ENCODE assay signal across 8 mouse cellular contexts in the genomic region with DNA sequence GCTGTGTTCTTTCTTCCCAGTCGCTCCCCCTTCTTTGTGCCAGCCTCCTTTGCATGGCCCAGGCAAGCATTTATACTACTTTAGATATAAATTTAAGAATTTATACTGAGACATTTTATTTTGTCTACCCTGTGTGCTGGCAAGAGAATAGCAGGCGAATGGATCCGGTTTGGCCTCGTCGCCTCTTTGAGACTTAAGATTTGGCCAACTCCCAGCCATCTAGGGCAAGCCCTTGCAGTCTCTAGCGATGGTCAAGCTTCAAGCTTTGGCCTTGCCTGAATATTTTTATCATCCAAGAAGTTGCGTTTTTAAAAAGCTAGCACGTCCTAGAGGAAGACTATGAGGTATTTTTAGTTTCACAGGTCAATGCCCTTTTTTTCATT. TPM values are rescaled to one million over a fixed set of nuclear protein-coding genes. Genes with fewer than 3 reads are reported as not detected.
DNase-seq lines count a peak whose midpoint lies in the region; ATAC-seq and TF ChIP-seq lines count a peak whose summit lies in the region.

No protein-coding gene starts in this region.

- peak overlapping the region; percentile 92 for H3K27ac ChIP-seq in kidney, embryonic 16.5 days (ENCODE audit: low read length)
- peak overlapping the region; percentile 91 for H3K27ac ChIP-seq in embryonic facial prominence, embryonic 13.5 days
- peak overlapping the region; percentile 96 for H3K27ac ChIP-seq in intestine, postnatal 0 days (ENCODE audit: low read depth, low read length)
- peak overlapping the region; percentile 84 for H3K27ac ChIP-seq in midbrain, embryonic 16.5 days (ENCODE audit: low read length)

- TF ChIP-seq CTCF in intestine, postnatal 0 days (IDR thresholded peaks at IDR 0.05; ENCODE audit: low read depth), result no peak; the same call in 1 of the 2 replicates

- no peaks in the 10 kb centered on the region for H3K27me3 ChIP-seq in kidney, embryonic 16.5 days (ENCODE audit: insufficient read depth, low read length)
- no peaks in the 10 kb centered on the region for H3K27me3 ChIP-seq in embryonic facial prominence, embryonic 13.5 days
- no peaks in the 10 kb centered on the region for H3K27me3 ChIP-seq in intestine, postnatal 0 days (replicated peaks; ENCODE audit: control insufficient read depth, insufficient read depth, low read length)
- no peaks in the 10 kb centered on the region for H3K27me3 ChIP-seq in midbrain, embryonic 16.5 days (ENCODE audit: control insufficient read depth, insufficient read depth, low read depth, low read length)

- H3K4me1 ChIP-seq in kidney, embryonic 16.5 days (ENCODE audit: insufficient read depth, low read length), result 0 out of 2 replicates have a peak, but pooled peaks cover 10% of the 10 kb centered on the region
- peaks cover 11% of the 10 kb centered on the region for H3K4me1 ChIP-seq in embryonic facial prominence, embryonic 13.5 days
- peaks cover 8% of the 10 kb centered on the region; the same call in 1 of the 2 replicates for H3K4me1 ChIP-seq in intestine, postnatal 0 days (replicated peaks; ENCODE audit: control insufficient read depth, insufficient read depth, low read length)
- H3K4me1 ChIP-seq in midbrain, embryonic 16.5 days (ENCODE audit: control insufficient read depth, insufficient read depth, low read length), result peaks cover 8% of the 10 kb centered on the region; the same call in 1 of the 2 replicates

- ATAC-seq in kidney, embryonic 16.5 days (ENCODE audit: low FRiP score, low TSS enrichment), result peak; percentile 39; the same call in 1 of the 2 replicates
- ATAC-seq in embryonic facial prominence, embryonic 13.5 days (ENCODE audit: insufficient number of reproducible peaks, insufficient read depth, low FRiP score, low TSS enrichment, low read depth), result no peak
- ATAC-seq in intestine, postnatal 0 days, result no peak
- peak; percentile 62 for ATAC-seq in midbrain, embryonic 16.5 days

- WGBS in kidney, embryonic 16.5 days, result 7% methylated on average over 8 of the region's 8 CpGs
- 9% methylated on average over 8 of the region's 8 CpGs for WGBS in embryonic facial prominence, embryonic 13.5 days
- WGBS in intestine, postnatal 0 days, result 7% methylated on average over 8 of the region's 8 CpGs
- WGBS in midbrain, embryonic 16.5 days, result 7% methylated on average over 8 of the region's 8 CpGs

- peak overlapping the region; percentile 86 for H3K9ac ChIP-seq in kidney, embryonic 16.5 days (replicated peaks; ENCODE audit: low read length)
- H3K9ac ChIP-seq in embryonic facial prominence, embryonic 13.5 days, result peak overlapping the region; percentile 84
- H3K9ac ChIP-seq in intestine, postnatal 0 days (ENCODE audit: low read depth, low read length), result peak overlapping the region; percentile 93
- H3K9ac ChIP-seq in midbrain, embryonic 16.5 days (ENCODE audit: low read depth, low read length), result peak overlapping the region; percentile 90

- H3K36me3 ChIP-seq in kidney, embryonic 16.5 days (ENCODE audit: insufficient read depth, low read length), result peaks cover 12% of the 10 kb centered on the region; the same call in 1 of the 2 replicates
- H3K36me3 ChIP-seq in embryonic facial prominence, embryonic 13.5 days, result peaks cover 17% of the 10 kb centered on the region
- H3K36me3 ChIP-seq in intestine, postnatal 0 days (ENCODE audit: control insufficient read depth, insufficient read depth), result no peaks in the 10 kb centered on the region; the same call in 1 of the 2 replicates
- no peaks in the 10 kb centered on the region for H3K36me3 ChIP-seq in midbrain, embryonic 16.5 days (ENCODE audit: control insufficient read depth, insufficient read depth, low read length)

- no peak for DNase-seq in kidney, postnatal 14 days
- no peak for DNase-seq in embryo, embryonic 10 days (ENCODE audit: low spot score)
- no peak for DNase-seq in frontal cortex, adult 2 months (ENCODE audit: extremely low spot score in 1 of 2, low spot score in 1 of 2)
- DNase-seq in gastrocnemius, postnatal 10 days, result no peak

- H3K9me3 ChIP-seq in kidney, embryonic 16.5 days (ENCODE audit: low read length), result no peaks in the 10 kb centered on the region
- H3K9me3 ChIP-seq in embryonic facial prominence, embryonic 13.5 days, result no peaks in the 10 kb centered on the region
- H3K9me3 ChIP-seq in intestine, postnatal 0 days (ENCODE audit: control insufficient read depth), result no peaks in the 10 kb centered on the region
- H3K9me3 ChIP-seq in midbrain, embryonic 16.5 days (replicated peaks; ENCODE audit: control insufficient read depth, low read length, poor library complexity, severe bottlenecking), result no peaks in the 10 kb centered on the region

- peak overlapping the region; percentile 80 for H3K4me3 ChIP-seq in kidney, embryonic 16.5 days (ENCODE audit: low read length)
- peak overlapping the region; percentile 67 for H3K4me3 ChIP-seq in embryonic facial prominence, embryonic 13.5 days
- H3K4me3 ChIP-seq in intestine, postnatal 0 days (ENCODE audit: low read depth, low read length), result peak overlapping the region; percentile 80
- H3K4me3 ChIP-seq in midbrain, embryonic 16.5 days (ENCODE audit: low read depth, low read length), result peak overlapping the region; percentile 82

- peak overlapping the region; percentile 79 for H3K4me2 ChIP-seq in kidney, embryonic 16.5 days (replicated peaks; ENCODE audit: low read depth, low read length)
- H3K4me2 ChIP-seq in embryonic facial prominence, embryonic 13.5 days, result peak overlapping the region; percentile 69
- peak overlapping the region; percentile 68 for H3K4me2 ChIP-seq in intestine, postnatal 0 days (replicated peaks; ENCODE audit: low read depth)
- H3K4me2 ChIP-seq in midbrain, embryonic 16.5 days (ENCODE audit: low read length), result peak overlapping the region; percentile 70

RNA-seq across cellular contexts. Expression of a gene that starts 0.4 kb away (rescaled TPM):
- polyA plus RNA-seq in kidney, embryonic 16.5 days (2015; fragmentation: Nextera tagmentation; extraction: Ambion mirVana), result 52.6 and 57.5 TPM in 2 replicates
- polyA plus RNA-seq in embryonic facial prominence, embryonic 13.5 days (2015; fragmentation: Nextera tagmentation; extraction: Ambion mirVana), result 43.6 and 47.3 TPM in 2 replicates
- polyA plus RNA-seq in intestine, postnatal 0 days (2015; fragmentation: Nextera tagmentation; extraction: Ambion mirVana), result 133 and 135 TPM in 2 replicates
- 15.3 and 18.1 TPM in 2 replicates for polyA plus RNA-seq in midbrain, embryonic 16.5 days (2015; fragmentation: Nextera tagmentation; extraction: Ambion mirVana)
- 23.8 and 27.1 TPM in 2 replicates for polyA plus RNA-seq in frontal cortex, adult 2 months (2012; rRNA removed)
- 10 to 100 TPM; 27.0 to 27.9 TPM for total RNA-seq in gastrocnemius, postnatal 10 days (2021)

Comparison
In these comparisons a context has a peak if more than half of its experiments do, and no peak if none do; other contexts are left out.
1. ATAC-seq: peak in kidney, embryonic 16.5 days (single experiment) and midbrain, embryonic 16.5 days (single experiment); none in embryonic facial prominence, embryonic 13.5 days (single experiment) and intestine, postnatal 0 days (single experiment).
2. Peak in every context shown above with its lines, with median percentiles within 50 percentile points of each other: H3K27ac ChIP-seq, H3K4me2 ChIP-seq, H3K4me3 ChIP-seq and H3K9ac ChIP-seq.